Mouse (Mus musculus) adrenal gland, adult 8-10 months (tissue): ENCODE results near the gene Rbm47. TPM values are rescaled to one million over a fixed set of nuclear protein-coding genes. Genes with fewer than 3 reads are reported as not detected.

ENCODE experiments used
- DNase-seq: peaks from one replicate; pipeline ENCODE4 v3.0.0; 2022
- total RNA-seq, 4 experiments: library from RNA; stranded (reverse); gene quantifications; 2 replicates each; pipeline ENCODE4 v1.2.4; 2022

The Rbm47 gene
- total RNA-seq, 4 experiments from 2014 or later, result 76.0 to 130 (median 96.1) TPM

DNA sequence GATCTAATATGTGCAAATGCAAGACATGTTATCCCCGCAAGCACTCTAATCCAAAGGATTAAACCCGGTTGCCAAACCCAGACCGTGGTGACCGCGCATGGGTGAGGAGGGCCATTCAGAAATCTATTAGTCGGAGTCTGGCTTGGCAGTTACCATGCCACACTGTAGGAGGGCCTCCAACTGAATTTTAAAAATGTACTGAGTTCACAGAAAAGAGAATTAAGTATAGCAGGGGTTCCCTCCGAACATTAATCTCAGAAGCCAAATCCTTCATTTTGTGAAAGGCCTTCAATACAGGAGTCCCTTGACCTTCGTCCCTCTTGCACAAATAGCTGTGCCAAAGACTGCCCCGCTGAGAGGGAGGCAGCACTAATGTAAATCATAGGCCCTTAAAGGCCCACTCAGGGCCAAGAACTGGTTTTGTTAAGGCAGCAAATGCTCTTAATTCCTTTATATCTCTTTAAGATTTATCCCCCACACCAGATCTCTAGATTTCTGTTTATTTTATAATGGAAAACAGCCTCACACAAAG is 16.4 kb downstream of the Rbm47 start:
- no peak for DNase-seq

DNA sequence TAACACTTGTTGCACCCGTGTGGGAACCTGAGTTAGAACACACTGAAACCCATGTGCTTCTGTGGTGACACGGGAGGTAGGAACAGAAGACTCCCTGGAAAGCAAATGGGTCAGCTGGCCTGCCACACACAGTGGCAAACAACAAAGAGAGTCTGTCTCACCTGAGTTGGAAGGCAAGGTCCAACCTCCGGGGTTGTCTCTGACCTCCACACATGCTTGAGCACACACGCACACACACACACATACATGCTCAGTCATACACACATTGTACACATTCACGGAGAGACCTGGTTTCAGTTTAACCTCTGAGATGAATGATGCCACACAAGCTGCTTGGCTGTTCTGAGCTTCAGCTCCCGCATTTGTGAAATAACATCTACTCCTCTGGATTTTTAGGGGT is 18.3 kb downstream of the Rbm47 start:
- no peak for DNase-seq

DNA sequence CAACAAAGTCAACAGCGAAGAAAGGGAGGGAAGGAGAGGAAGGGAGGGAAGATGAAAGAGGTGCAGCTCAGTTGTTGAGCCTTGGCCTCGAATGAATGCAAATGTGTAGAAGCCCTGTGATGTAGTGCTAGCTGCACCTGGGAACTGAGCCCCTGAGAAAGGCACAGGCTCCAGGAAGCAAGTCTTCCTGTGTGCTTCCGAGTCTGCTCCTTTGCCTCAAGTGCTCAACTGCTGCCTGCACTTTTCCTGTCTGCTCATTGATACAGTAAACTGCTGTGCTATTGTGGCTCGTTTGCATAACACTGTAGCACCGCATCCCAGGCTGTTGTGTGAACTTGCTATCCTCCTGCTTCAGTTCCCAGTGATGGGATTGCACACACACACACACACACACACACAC is 19.4 kb downstream of the Rbm47 start:
- no peak for DNase-seq

DNA sequence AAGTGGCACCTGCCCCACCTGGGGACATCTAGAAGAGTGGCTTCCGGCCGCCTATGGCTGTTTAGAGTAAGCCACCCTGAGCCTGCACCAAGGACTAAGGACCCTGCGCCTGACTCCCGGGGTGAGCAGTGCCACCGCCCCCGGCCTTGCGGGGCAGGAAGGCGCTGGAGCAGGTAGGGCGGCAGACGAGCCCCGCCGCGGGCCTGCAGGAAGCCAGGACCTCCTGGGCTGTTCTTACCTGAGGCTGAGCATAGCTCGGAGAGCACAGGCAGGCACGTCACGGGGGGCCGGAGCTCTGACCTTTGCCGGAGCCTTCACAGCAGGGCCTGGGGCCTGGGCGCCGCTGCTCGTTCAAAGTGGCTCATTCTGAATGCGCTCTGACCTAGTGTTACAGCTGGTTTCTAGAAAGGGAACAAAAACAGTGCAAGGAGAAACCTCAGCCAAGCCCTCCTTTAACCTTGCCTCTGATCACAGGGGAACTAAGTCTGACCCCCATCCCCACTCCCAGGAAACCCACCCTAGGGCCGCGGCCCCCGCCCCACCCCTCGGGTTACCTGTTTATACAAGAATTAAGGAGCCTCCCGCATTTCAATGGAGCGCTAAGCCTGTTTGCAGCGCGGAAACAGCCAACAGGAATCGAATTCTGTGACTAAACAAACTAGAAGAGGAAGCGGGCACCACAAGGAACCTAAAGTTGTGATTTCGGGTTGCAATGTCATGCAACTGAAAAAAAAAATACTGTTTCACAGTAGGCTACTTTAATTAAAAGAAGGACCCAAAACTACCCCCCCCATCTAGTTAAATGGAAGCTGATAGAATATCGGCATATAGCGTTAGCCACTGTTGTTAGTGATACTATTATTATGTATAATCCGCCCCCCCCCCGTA is 21.4 kb downstream of the Rbm47 start:
- DNase-seq, result peak; percentile 38

DNA sequence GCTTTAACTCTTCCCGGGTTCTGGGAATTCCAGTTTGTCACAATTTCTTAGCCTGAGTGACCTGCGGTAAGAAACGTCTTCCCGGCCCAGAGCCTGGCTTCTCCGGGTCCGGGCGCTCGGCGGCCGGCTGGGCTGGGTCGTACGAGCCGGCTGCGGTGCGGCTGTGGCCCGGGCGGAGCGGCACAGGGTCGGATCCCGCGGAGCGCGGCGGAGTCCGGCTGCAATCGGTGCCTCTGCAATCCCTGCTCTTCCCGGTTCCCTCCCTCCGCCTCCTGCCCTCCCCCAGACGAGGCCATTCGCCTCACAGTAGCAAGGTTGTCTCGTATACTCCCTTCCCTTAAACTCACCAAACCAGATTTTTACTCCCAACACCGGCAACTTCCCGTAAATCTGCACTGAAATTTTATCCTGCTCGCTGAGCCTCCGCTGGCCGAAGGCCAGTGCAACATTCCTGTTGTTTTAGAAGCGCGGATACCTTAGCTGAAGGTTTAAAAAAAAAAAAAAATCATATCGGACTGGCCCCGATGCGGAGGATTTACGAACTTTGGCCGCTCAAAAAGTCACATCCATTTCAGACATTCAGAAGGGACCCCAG is 22.1 kb downstream of the Rbm47 start:
- DNase-seq, result peak; percentile 77

DNA sequence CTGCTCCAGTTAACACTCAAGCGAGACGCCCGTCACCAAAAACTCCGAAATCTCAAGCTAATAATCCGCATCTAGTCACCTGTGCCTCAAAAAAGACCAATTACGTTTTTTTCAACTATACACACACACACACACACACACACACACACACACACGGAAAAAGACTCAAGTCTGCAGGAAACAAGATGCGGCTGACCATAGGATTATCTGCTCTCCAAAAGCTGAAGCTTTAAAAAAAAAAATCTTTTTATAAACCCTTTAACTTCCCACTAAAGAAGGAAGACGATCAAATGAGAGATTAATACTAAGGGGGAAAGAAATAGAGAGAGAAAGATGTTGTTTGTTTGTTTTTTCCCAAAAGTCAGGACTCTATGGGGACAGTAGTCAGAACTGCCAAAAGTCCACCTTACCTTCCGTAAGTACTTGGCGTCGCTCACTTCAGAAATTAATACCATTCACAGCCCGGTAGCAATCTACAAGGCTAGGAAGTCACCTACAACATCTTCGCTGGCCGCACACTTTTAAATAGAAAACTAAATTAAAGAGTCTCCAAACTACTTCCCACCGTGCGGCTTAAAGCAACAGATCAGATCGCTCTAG is 22.7 kb downstream of the Rbm47 start:
- no peak for DNase-seq

DNA sequence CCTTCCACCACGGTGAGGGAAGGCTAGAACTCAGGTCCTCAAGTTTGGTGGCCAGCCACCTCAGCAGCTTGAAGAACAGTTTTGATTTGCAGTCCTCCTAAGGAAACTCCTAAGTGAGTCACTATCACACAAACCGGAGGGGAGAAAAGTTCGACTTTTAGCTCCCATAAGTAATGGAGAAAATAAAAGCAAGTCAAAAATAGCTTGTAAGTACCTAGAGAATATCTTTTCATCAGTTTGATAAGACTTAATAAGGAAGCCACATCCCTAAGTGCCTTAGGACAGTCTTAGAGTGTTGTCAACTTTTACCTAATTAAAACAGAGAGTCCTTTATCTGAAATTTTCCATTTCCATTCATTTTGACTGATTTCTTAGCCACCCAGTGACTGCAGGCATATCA is 23.3 kb downstream of the Rbm47 start:
- DNase-seq, result no peak

DNA sequence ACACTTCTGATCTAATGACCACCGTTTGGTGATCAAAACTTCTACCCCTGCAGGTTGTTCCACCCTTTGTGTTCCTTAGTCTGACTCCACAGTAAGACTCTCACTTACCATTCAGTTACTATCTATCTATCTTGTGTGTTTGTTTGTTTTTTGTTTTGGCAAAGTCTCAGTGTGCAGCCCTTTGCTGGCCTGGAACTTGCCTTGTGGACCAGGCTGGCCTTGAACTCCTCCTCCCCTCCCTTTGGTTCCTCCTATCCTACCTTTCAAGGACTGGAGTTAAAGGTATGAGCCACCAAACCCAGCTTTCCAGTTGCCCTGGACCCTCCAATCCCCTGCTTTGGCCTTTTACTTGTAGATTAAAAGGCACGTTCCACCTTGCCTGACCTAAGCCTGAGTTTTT is 23.8 kb downstream of the Rbm47 start:
- no peak for DNase-seq

DNA sequence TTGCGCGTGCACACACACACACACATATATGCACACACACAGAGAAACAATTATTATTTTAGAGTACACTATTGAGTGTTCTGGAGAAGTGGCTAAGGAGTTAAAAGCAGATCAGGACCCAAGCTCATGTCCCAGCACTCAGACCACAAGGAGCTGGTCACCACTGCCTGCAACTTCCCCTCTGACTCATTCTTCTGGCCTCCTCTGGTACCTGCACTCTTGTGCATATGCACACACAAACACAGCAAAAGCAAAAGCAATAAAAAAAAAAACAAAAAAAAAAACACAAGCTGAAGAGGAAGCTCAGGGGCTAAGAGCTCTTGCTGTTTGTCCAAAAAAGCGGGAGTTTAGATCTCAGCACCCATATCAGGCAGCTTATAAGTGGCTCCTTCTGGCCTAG is 25.6 kb downstream of the Rbm47 start:
- no peak for DNase-seq

DNA sequence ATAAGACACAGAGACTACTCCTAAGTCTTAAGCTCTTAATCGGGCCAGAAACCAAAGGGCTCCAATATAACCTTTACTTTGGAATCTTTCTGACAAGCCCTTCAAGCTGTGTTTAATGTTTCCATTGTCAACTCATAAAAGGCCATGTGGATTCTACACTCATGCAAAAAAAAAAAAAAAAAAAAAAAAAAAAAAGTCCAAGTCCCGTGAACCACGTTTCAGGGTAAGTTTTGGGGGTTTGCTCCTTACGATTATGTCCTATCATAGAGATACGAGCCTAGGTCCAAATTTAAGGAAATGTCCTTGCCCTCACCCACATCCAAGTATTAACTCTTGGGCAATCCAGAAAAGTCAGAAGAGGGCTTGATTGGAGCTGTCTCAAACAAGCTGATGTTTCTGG is 27.3 kb downstream of the Rbm47 start:
- DNase-seq, result no peak

DNA sequence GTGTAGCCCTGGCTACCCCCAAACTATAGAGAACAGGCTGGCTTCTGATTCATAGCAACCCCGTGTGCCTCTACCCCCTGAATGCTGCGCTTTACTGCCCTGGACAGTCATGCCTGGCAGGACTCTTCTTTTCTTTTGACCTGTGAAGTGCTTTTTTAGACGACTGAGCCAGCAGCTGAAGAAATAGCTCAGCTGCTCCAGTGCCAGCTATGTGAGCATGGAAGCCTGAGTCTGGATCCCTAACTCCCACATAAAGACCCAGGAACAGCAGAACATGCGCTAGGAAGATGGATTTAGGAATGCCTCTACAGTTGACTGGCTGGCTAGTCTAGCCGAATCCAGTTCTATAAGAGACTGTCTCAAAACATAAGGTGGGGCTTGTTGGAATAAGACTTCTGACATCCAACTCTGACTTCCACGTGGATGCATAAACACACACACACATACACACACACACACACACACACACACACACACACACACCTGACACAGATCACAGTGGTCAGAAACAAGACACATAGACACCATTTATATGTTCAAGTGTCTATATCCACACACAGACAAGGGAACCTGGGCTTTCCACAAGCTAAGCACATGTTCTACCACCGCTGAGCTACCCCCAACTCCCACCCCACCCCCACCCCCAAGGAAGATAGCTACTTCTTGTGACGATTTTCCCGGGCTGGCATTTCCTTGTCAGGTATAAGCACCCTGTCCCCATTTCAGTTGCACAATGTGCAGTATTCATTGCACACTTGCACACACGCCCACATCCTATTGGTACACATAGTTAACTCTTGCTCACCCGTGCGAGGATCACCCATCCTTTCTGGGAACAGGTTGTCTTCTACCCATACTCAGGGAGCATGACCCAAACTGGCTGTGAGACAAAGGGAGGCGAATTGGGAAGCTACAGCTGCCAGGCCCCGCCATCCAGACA is 29.6 kb downstream of the Rbm47 start:
- DNase-seq, result no peak

DNA sequence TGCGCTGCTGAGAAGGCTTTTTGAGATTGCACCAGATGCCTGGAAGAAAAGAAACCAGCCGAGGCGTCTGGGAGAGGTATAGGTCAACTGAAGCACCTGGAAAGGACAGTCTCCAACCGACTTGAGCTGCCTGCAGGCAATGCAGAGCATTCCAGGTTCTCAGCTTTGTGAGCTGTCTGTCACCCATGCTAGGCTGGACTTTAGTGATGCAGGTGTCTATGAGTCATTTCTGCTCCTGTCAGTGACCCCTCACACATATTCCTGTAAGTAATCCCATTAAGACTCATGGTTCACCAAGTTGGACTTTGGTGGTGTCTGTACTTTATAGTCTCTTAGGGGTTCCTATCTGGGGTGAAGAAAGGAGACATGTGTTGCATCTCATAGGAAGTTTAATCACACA is 31.4 kb downstream of the Rbm47 start:
- no peak for DNase-seq

DNA sequence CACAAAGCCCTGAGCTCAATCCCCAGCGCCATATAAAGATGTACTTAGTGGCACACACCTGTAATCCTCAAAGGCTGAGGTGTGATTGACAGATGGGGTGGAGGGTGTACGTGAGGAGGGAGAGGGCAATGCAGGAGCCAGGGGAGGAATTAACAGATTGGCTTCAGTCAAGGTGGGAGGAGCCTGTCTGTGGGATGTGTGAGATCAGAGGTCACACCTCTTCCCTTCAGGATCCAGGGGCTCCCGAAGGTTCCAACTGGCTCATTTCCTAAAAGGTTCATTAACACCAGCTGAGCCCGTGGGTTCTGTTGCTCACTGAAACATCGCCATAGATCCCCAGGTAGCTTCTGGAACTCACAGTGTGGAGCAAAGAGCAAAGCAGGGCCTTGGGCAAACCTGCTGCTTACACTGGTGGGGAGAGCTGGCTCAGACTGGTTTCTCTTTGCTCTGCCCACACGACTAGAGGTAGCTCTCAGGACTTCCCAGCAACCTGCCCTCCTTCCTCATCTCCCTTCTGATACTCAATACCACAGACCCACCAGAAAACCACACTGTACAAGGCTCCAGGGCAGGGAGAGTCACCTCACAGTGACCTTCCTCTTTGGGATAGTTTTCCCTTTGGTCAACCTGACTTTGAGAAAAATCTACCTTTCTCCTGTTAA is 33.2 kb downstream of the Rbm47 start:
- DNase-seq, result no peak

DNA sequence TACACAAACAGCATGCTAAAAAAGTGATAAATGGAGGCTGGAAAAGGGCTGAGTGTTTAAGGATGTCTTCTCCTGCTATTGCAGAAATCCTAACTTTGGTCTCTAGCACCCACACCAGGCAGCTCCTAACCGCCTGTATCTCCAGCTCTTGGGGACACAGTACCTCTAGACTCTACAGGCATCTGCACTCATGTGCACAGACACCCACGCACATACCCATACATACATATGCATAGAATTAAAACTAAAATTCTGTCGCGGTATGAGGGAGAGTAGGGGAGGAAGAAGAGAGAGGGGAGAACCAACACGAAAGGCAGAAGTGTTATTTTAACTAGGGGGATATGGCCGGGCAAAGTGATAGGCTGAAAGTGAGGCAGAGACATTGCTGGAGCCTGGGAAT is 33.7 kb downstream of the Rbm47 start:
- DNase-seq, result no peak

DNA sequence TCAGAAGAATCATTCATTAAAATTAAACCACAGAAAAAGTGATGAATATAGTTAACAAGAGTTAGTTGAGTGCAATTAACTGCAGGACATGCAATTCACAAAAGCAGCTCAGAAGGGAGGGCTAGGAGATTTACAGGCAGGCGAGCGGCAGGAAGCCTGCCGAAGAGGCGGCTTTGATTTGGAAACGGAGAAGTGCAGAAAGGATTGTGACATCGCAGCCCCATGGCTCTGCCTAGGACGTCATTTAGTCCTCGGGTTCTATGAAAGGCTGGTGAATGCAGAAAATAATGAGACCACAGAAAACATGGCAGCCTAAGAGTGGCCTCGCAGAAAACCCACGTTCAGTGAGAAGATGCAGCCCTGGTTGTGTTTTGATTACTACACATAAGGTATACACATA is 34.3 kb downstream of the Rbm47 start:
- DNase-seq, result peak; percentile 64

DNA sequence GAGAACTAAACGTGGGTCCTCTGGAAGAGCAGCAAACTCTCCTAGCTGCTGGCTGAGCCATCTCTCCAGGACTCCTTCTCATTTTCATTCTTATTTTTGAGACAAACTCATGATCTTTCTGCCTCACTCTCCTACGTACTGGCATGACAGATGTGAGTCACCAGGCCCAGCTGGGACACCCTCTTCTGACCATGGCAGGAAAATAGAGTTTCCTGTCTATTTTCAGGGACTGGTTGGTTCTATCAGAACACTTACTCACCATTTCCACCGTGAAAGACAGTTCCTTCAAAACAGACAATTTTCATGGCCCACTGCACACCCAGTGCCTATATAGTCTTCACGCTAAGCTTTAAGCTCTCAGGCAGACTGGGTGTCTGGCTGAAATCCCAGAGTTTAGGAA is 35.7 kb downstream of the Rbm47 start:
- DNase-seq, result peak; percentile 73

DNA sequence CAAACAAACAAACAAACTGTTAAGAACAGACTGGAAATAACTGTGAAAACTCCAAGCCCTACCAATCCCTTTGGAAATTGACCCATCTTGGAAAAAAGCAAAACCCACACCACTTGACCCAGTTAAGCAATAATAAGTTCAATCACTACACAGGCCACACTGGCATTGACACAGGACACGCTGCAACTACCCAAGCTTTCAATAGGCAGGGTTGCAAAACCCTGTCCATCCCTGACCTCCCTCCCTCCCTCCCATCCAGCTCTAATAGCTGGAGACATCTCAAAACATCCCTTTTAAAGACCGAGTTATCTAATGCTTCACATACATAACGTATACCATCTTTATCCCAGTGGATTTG is 37.1 kb downstream of the Rbm47 start:
- DNase-seq, result no peak

DNA sequence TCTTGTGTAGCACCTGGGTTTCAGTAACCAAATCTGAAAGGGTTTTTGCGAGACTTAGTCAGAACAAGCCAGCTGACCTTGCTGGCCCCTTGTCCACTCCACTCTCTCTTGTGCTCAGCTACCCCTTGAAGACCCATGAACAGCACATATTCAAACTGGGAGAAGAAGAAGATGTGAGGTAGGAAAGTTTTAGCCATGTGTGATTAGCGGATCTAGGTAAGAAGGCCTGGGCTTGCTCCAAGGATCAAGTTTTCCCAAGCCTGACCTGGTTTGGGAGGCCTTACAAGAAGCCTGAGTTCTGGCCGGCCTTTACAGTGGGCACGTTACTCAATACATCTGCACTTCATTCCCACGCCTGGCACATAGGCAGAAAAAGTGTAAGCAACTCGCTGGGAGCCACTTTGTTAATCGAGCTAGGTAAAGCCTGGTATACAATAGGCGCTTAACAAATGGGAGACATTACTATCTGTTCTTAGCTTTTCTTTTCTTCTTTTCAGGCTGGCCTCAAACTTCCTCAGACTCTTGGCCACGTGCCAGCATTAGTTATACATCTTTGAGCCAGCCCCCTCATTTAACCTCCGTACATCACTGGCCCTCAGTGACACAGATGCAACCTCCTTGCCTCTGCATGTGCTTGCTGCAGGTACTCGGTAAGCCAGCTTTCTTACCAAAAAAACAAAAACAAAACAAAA is 37.6 kb downstream of the Rbm47 start:
- no peak for DNase-seq

DNA sequence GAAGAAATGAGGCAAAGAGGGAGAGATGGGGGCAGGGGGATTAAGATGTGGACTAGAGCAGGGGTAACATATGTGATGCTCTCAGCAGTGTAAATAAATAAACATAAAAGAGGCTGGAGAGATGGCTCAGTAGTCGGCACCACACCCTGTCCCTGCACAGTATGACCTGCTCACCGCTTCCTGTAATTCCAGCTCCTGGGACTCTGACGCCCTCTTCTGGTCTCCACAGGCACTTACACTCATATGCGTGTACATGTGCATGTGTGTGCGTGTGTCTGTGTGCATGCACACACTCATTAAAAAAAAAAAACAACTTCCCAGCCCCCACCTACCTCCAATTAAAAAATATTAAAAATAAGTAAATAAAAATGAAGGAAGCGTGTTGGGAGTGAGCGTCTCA is 38.3 kb downstream of the Rbm47 start:
- no peak for DNase-seq

DNA sequence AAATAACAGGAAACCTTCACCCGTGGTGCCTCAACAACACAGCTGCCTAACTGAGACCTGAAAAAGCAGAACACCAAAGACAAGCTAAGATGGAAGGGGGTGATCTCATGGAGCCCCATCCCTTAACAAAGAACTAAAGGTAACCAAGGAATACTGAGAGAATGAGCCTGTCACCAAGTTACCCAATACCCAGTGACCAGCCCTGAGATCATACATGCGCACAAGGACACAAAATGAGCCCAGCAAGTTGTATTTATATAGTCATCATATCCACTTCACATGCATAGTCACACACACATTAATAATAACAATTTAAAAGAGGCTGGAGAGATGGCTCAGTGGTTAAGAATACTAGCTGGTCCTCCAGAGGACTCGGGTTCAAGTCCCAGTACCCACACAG is 44.0 kb downstream of the Rbm47 start:
- no peak for DNase-seq

DNA sequence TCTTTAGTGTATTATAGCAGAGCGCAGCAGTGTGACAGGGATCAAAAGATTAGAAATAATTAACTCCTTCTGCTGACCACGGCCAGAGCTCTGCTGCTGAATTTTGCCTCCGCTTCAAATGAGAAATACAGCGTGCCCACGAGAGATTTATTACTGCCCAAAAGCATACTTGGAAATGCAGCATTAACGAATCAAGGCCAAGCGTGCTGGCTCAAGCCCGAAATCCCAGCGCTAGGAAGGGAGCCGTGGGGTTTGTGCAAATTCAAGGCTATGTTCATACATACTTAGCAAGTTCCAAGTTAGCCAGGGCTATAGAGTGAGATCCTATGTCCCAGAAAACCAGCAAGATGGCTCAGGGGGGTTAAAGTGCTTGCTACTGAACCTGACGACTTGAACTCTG is 47.5 kb downstream of the Rbm47 start:
- DNase-seq, result peak; percentile 72
